Mouse (Mus musculus): Measurements from ENCODE around the gene Aqp1.

Gene Aqp1

DNA sequence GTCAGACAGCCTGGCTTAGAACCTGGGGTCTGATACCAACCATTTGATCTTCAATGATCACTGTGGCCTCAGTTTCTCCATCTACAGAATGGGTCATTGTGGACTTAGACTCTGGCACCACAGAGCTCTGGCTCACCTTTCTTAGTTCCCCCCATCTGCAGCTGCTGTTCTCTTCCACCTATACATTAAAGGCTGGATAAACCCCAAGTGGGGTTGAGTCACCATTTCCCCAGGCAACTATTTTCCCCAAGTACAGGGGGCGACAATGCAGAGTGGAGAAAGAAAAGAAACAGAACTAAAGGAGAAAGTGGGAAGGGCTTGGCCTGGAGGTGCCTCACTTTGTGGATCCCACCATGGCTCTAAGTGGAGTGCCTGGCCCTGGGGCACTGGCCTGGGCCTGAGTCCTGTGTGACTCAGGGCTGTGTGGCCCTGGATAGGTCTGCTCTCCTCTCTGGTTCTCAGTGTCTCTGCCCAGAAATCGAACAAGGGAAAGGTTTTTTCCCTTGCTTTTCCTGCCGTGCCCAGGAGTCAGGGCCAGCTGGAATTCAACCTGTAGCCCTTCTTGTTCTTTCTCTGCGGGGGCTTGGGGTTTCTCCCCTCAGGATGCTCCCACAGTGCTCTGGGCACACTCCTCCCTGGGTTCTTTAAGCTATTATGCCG, 20.9 kb downstream of the Aqp1 start:
- DNase-seq (ENCODE audit: low spot score in 2 of 2): peak; percentile 25 to 47

DNA sequence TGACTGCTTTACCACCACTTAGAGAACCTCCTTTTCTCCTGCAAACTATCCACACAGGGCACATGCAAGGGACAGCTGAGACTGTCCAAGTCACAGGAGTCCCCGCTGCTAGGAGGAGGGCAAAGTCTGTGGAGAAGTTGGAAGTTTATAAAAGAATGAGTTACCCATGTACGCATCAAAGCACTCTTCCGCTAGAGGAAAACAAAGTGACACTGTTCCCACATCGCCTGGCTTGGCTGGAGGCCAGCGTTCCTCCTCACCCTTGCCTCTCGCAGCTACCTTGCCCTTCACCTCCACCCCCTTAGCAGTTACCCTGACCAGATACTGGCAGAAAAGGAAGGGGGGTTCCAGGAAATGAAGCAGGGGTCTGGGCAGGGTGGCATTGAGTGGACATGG, 21.4 kb downstream of the Aqp1 start:
- peak; percentile 72 to 73 for DNase-seq (ENCODE audit: low spot score in 2 of 2)

DNA sequence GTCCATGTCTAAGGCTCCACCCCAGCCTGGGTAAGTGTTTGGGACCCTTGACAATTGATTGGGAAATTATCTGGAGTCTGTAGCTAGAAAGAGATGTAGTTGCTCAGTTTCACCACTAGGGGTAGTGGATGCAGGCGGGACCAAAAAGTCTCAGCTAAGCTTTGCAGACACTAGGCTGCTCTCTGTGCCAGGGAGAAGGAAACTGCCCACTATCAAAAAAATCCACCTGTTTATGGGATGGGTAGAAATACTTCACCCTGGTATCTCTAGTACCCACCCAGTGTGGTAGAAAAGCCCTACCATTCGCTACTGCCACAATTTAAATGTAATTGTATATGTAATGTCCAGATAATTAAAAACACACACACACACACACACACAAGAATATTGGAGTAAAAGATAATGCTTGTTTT, 22.5 kb downstream of the Aqp1 start:
- DNase-seq (ENCODE audit: low spot score in 2 of 2): peak; percentile 57 to 63

DNA sequence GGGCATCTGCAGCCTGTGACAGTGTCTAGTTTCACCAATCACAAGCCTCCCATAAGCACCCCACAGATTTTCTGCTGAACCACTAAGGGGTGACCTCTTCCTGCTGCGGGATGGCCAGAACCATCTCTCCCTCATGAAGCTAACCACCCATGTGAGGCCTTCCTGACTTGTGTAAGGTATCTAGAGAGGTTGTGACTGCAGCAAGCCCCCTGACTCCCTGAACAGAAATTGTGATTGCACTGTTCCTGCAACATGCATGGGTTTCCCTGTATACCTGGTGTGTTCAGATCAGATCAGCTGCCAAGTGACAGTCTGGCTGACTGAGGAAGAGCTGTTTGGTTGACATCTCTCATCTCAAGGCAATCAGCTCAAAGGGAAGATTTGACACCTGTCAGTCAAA, 26.4 kb downstream of the Aqp1 start:
- no peak for DNase-seq (ENCODE audit: low spot score in 2 of 2)

DNA sequence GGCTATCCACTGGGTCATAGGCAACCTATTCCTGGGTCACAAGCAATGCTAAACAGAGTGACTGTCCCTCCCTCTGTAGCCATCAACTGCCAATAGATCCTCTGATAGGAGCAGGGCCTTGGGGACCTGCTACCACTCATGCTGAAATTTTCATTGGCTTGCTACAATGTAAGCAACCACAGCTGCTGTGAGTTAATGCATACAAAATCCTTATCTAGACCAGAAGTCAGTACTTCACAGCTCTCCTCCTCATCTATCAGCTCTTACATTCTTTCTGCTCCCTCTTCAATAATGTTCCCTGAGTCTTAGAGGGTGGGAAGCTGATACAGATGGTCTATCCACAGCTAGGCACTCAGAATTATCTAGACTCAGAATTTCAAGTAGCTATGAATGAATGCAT, 30.9 kb downstream of the Aqp1 start:
- DNase-seq (ENCODE audit: low spot score in 2 of 2): peak in 1 of 2 experiments; percentile 21

DNA sequence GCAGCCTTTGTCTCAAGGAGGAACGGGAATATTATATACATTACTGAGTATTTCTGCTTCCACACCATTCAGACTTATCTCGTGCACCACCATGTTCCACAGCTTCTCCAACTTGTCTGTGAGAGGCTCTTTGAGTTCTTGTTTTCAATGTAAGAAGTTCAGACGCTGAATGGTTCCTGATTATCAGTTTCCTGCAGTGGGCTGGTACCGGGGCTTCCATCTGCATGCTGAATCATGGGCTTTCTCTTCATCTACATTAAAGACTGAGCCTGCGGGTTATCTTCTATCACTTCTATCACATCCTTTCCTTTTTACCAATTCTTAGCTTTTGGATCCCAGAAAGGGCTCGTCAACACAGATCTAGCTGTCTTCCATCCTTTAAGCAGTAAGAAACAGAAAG, 34.6 kb downstream of the Aqp1 start:
- DNase-seq (ENCODE audit: low spot score in 2 of 2): peak in 1 of 2 experiments; percentile 13

DNA sequence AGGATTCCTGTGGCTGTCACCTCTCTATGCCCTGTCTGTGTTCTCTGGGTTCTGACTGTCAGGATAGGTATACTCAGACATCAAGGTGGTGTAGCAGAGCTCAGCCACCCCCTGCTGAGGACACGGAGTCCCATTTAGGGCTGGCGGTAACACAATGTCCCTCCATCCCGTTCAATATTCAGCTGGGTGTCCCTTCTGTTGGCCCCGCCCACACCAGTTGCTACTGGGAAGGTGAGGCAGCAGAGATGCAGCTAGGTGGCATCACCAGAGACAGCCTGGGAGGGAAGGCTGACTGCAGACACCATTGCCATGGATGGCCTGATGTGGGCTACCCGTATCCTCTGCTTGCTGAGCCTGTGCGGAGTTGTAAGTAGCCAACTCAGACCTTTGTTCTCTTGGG, 39.8 kb downstream of the Aqp1 start, which contains the start of gene Ghrhr:
Gene Ghrhr, plus strand, starts transcription at position 220 of the 400 bp plus-strand sequence.
- DNase-seq (ENCODE audit: low spot score in 2 of 2): no peak

DNA sequence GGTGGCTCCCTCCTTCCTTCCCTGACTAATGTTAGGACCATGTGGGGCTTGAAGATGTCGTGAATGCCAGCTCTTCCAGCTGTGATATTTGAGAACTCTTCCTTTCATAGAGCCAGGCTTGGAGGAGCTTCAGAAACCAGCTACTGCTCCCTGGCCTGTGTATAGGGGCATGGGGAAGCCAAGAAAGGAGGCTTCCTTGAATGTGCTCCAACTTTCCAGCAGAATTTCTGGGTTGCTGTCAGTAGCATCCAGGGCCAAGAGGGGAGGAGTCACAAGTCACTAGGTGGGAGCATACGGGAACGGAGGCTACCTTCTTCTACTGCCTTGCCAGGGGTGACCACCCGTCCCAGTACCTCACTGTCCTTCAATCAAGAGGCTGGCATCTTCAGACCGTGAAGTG, 40.3 kb downstream of the Aqp1 start:
- DNase-seq (ENCODE audit: low spot score in 2 of 2): no peak

DNA sequence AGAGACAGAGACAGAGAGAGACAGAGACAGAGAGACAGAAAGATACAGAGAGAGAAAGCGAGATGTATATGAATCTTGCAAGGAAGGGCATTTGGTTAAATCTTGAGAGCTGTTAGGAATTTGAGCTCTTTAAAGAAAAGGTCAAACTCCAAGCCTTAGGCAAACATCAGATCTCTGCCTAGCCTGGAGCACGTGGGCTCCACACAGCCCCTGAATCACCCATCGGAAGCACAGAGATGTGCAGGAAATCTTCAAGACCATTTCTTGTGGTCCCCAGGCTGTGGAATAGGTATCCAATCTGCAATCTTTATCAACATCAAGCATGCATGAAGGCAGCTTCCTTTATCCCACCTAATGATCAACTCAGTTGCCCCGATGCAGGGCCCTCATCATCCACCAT, 41.2 kb downstream of the Aqp1 start:
- DNase-seq (ENCODE audit: low spot score in 2 of 2): no peak

DNA sequence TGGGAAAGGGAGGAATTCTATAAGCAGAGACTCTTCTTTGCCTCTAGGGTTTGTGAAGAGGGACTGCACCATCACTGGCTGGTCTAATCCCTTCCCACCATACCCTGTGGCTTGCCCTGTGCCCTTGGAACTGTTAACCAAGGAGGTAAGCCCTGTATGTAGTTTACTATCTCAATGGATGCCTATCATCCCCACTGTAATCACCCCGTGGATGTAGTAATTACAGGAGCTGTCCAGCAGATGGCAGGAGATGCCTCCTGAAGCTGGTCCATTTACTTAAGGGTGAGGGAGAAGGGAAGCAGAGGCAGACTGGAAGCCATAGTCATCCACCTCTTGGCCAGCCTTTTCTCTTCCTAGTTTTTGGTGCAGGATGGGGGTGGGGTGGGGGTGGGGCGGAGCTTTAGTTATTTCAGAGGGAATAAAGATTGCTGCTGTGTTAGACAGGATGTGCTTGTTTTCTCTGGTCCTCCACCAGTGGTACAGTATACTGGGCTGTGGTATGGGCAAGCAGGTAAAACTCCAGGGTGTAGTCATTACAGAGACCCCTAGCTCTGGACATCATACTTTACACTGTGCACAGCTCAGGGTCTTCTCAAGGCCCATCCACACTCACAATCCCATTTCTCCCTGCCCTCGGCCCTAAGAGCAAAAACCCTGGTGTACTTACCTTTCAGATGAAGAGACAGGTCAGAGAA, 43.6 kb downstream of the Aqp1 start:
- DNase-seq (ENCODE audit: low spot score in 2 of 2): peak; percentile 57 to 70

DNA sequence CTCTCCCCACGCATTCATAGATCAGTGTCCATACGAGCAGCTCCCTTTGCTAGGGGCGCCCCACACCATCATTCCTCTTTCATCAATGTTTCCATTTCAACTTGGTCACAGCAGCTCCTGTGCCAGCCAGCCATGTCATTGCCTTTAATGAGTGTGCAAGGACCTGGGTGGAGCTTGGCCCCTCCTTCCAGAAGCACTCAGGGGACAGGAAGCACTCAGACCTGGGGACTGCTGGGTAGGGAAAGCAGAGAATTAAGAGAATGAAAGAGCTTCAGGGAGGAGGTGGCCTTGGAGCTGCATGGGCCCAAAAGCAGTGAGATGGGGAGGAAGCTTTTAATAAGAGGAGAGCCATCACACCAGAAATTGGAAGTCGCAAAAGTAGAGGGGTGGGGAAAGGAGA, 45.7 kb downstream of the Aqp1 start:
- DNase-seq (ENCODE audit: low spot score in 2 of 2): no peak

DNA sequence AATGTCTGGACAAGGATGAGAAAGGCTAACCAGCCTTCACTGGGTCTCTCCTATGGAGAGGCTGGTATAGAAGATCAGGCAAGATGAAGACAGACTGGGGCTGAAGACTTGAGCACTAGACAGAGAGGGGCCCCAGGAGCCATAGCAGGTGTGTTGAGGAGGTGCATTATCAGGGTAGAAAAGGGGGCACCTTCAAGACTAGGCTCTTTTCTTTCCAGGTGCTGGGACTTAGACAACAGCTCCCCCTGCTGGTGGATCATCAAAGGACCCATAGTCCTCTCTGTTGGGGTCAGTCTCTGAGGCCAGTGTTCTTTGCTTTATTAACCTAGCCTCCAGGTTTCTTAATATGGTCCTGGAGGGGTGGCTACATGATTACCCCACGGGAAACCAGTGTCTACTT, 47.7 kb downstream of the Aqp1 start:
- DNase-seq (ENCODE audit: low spot score in 2 of 2): peak; percentile 83 to 87

DNA sequence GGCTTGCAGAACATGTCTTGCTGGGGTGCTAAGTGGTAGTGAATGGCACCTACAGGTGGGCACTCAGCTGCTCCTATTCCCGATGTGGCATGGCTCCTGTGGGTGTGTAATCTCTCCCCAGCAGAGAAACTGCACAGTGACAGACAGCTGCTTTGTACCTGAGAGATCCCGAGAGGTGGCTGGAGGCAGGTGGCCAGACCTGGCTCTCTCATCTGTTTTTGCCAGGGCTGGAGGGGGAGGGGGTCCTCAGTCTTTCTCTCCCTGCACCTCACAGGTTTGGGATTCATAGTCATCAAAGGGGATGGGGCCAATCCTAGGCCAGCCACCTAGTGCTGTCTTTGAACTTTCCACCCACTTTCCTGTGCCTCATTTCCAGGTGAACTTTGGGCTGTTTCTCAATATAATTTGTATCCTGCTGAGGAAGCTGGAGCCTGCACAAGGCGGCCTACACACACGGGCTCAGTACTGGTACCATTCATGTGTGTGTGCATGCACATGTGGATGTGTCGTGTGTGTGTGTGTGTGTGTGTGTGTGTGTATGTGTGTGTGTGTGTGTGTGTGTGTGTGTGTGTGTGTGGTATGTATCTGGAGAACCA, 48.2 kb downstream of the Aqp1 start:
- DNase-seq (ENCODE audit: low spot score in 2 of 2): no peak

DNA sequence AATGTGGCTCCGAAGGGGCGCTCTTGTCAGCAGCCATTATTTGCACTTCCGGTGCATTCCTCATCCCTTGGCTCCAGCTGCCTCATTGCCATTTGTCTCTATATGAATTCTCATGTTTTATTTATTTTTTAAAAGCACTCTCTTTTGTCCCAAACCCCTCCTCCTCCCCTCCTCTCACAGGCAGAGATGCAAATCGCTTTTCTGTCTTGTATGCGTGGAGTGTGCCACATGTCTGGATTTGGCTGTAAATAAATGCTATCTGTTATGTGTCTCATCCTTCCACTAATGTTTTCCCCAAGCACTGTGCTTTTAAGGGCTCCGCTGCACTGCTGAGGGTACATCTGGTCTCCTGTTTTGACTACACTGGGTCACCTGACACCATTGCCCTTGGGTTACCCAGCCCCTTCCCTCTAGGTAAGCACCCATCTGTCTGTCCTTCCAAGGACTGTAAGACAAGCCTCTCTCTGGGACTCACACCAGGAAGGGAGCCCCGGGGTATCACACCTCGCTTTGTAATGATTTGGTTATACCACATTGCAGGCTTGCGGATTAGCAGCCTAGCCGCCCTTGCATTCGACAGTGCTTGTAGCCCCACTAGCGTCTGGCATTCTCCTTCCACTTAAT, 52.4 kb downstream of the Aqp1 start:
- DNase-seq (ENCODE audit: low spot score in 2 of 2): no peak

DNA sequence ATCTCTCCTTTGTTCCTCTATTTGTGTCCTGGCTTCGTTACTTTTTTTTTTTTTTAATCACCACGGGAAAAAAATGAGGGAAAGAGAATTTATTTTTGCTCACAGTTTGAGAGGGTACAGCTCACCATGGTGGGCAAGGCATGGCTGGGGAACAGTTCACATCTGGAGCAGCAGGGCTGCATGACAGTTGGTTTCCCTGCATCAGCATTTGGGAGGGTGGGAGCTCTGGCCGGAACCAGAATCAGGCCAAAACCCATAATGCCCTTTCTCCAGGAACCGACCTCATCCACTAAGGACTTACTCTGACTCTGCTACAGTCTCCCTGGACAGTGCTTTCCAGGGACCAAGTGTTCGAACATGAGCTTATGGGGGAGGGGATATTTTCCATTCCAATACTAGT, 53.1 kb downstream of the Aqp1 start:
- no peak for DNase-seq (ENCODE audit: low spot score in 2 of 2)

DNA sequence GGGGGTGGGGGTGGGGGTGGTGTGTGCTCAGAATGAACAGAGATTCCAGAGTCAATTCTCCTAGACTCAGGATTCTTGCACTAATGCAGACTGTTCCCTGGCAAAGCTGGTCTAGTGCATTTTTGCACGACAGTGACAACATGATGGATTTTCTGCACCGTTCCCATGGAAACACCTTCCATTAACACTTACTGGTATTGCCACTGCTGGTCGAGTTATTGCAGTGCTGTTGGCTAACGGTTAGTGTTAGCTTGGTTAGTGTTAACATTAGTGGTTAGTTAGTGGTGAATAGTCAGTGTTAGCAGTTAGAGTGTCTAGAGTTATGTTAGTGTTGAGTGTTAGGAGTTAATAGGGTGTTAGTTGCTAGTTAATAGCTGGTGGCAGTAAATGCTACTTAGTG, 55.6 kb downstream of the Aqp1 start:
- no peak for DNase-seq (ENCODE audit: low spot score in 2 of 2)

DNA sequence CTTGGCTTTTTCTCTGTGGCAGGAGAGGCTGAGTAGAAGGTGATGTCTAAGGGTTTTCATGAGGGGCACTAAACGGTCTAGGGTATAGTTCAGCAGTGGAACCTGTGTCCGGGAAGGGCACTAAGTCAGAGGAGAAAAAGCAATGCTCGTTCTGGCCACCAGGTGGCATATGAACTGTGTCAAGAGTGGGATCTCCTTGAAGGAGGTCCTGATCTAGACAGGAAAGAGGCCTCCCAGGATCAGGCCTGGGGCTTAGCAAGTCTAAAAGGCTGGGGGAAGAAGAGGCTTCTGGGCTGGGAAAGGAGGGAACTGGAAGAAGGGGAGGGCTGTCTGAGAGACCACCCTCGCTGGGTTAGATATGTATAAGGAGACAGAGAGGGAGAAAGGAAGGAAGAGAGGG, 56.2 kb downstream of the Aqp1 start:
- DNase-seq (ENCODE audit: low spot score in 2 of 2): peak; percentile 63 to 82

DNA sequence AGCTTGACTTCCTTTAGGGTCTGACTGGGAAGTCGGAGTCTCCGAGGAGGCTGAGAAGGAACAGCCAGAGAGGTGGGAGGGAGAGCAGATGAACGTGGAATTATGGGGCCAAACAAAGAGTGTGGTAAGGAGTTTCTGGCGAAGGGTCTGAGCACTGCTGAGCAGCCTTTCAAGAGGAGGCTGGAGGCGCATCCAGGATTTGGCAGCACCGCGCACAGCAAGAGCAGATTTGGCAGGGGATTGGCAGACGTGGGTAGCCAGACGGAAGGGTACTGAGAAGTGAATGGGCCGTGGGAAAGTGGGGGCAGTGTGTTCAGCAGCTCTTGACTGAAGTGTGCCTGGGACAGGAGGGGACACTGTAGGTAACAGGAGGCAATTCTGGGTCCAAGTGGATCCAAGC, 58.6 kb downstream of the Aqp1 start:
- no peak for DNase-seq (ENCODE audit: low spot score in 2 of 2)

DNA sequence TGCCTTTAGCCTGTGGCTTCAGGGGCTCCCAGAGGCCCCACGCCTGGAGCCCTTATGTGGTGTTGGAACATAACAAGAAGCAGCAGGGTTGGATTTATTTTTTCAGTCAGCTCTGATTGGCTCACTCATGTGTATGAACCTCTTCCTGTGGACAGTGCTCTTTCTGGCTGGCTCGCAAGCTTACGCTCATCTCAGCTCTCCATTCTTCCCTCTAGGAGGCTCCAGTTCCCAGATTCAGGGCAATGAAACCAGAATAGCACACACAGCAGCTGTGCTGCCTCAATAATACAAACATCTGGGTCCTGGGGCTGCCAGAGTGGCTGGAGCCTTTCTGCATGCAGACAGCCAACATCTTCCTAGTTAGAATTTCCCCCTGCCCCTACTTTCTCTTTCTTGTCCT, 59.9 kb downstream of the Aqp1 start:
- DNase-seq (ENCODE audit: low spot score in 2 of 2): no peak

DNA sequence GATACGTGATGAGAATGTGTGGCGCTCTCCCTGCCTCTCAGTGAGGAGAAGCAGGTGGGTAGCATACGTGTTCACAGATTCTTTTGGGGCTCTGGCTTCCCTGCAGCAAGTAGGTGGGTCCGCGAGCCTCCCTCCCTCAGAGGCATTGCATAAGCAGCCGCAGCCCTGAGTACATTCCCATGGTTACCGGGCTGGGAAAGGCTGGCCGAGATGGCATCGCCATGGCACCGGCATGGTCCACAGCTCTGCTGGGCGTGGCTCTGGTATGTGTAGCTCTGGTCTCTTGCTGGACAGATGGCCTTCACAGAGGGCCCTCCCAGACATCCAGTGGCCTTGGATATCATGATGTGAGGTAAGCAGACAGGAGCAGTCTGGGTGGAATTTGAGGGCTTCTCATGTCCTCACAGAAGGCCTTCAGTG, 60.4 kb downstream of the Aqp1 start:
- no peak for DNase-seq (ENCODE audit: low spot score in 2 of 2)

Data from spleen, postnatal 10 days (tissue).